Mouse (Mus musculus): ENCODE data around the gene Gm5128. TPM values are rescaled to one million over a fixed set of nuclear protein-coding genes. Genes with fewer than 3 reads are reported as not detected.
"Not testable (repeated sequence)": the region's sequence is repeated elsewhere in the genome, so short reads cannot be mapped to it uniquely, and the experiment has no call there.

Gm5128 gene
- polyA plus RNA-seq (2016; fragmentation: Nextera tagmentation; extraction: Ambion mirVana): not detected in 2 replicates

DNA sequence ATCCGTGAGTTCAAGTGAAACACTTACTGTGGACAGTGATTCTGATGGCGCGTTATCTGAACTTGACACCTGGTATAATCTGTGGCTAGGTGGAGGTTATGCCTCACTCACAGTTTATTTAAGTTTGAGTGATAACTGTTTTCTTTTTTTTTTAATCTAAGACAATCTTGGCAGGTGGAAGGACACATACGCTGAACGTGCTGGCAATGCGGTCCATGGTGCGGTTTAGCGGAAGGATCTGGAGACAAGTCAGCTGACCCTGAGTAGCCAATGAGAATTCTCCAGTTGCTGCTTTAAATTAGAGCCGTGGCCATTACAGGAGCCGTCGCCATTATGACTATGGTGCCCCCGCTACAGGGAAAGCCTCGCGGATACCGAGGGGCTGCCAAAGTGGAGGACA, at the start of gene Gm5128:
TSS of gene Gm5128 (plus strand) at position 301 of the 400 bp plus-strand sequence.
- H3K27ac ChIP-seq; H3K4me1 ChIP-seq; H3K9me3 ChIP-seq; H3K36me3 ChIP-seq; H3K9ac ChIP-seq; H3K27me3 ChIP-seq; H3K4me2 ChIP-seq (replicated peaks); H3K4me3 ChIP-seq; ATAC-seq (ENCODE audit: insufficient number of reproducible peaks, insufficient read depth, low FRiP score, low TSS enrichment): not testable (repeated sequence)
- no CpG with 5 or more reads among the region's 15 CpGs for WGBS

DNA sequence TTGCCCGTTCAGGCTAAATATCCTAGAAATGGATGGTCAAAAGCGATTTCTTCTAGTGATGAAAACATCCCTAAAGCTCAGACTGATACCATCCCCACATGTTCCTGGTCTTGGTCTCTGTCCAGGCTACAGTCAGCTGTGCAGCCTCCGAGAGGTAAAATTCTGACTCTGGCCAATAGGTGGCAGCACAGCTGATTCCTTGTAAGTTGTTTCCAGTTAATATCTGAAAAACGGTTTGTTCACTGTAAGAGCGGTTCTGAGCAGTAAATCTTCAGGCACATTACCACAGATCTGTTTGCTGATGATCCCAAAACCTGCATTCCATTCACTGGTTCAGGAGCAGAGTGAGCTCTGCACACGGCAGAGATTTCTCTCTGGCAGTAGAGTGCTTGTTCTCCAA, 12.4 kb upstream of the Gm5128 start:
- H3K36me3 ChIP-seq; ATAC-seq (ENCODE audit: insufficient number of reproducible peaks, insufficient read depth, low FRiP score, low TSS enrichment): not testable (repeated sequence)
- WGBS: 35% methylated on average over 3 of the region's 6 CpGs

DNA sequence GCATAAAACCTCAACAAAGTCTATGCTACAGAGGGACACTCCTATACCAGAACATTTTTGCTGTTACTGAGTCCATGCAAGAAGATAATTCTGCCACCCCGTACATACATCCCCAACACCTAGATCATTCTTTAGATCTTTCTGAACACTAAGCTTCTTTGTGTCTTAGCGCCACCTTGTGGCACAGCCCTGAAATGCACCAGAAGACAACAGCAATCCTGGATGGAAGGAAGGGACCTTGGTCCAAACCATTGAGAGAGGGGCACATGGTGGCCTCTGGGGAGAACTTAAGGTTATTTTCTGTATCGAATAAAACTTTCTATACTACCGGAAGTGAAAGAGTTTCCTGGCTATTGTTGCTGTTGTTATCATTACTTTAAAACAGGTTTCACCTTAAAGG, 11.1 kb upstream of the Gm5128 start:
- H3K27ac ChIP-seq; H3K4me1 ChIP-seq; ATAC-seq (ENCODE audit: insufficient number of reproducible peaks, insufficient read depth, low FRiP score, low TSS enrichment); H3K9ac ChIP-seq; H3K4me3 ChIP-seq; H3K36me3 ChIP-seq; H3K27me3 ChIP-seq; H3K4me2 ChIP-seq (replicated peaks); H3K9me3 ChIP-seq: not testable (repeated sequence)
- no CpG with 5 or more reads among the region's 4 CpGs for WGBS

More for the DNA sequence above, 12.4 kb upstream of the Gm5128 start:
- H3K9me3 ChIP-seq; H3K4me2 ChIP-seq (replicated peaks); H3K4me1 ChIP-seq; H3K27ac ChIP-seq; H3K4me3 ChIP-seq; H3K27me3 ChIP-seq; H3K9ac ChIP-seq: not testable (repeated sequence)

DNA sequence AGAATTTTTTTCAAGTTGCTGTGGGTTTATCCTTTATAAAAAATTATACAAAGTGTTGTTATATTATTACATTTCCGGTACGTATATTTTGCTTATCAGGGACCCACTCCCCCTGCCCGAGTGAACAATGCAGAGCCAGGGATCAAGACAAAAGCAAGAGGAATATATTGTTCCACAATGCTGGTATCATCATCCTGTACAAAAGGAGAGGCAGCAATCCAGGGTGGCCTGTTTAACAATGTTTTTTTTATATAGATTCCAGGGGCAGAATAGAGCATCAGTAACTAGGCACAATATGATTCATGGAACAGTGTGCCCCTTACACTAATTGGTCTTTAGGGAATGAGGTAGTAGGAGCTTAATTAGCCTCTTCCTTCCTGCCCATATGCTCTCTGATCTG, 30.5 kb downstream of the Gm5128 start:
- H3K27ac ChIP-seq; H3K4me1 ChIP-seq; ATAC-seq (ENCODE audit: insufficient number of reproducible peaks, insufficient read depth, low FRiP score, low TSS enrichment); H3K4me2 ChIP-seq (replicated peaks); H3K4me3 ChIP-seq; H3K9ac ChIP-seq; H3K9me3 ChIP-seq; H3K36me3 ChIP-seq; H3K27me3 ChIP-seq: not testable (repeated sequence)
- no CpG with 5 or more reads among the region's 3 CpGs for WGBS

DNA sequence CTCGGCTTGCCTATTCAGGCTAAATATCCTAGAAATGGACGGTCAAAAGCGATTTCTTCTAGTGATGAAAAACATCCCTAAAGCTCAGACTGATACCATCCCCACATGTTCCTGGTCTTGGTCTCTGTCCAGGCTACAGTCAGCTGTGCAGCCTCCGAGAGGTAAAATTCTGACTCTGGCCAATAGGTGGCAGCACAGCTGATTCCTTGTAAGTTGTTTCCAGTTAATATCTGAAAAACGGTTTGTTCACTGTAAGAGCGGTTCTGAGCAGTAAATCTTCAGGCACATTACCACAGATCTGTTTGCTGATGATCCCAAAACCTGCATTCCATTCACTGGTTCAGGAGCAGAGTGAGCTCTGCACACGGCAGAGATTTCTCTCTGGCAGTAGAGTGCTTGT, 48.1 kb downstream of the Gm5128 start:
- not testable (repeated sequence) for H3K27ac ChIP-seq; H3K36me3 ChIP-seq; H3K4me3 ChIP-seq; H3K27me3 ChIP-seq; H3K4me2 ChIP-seq (replicated peaks); H3K9ac ChIP-seq; H3K9me3 ChIP-seq; ATAC-seq (ENCODE audit: insufficient number of reproducible peaks, insufficient read depth, low FRiP score, low TSS enrichment); H3K4me1 ChIP-seq
- WGBS: 48% methylated on average over 4 of the region's 7 CpGs

DNA sequence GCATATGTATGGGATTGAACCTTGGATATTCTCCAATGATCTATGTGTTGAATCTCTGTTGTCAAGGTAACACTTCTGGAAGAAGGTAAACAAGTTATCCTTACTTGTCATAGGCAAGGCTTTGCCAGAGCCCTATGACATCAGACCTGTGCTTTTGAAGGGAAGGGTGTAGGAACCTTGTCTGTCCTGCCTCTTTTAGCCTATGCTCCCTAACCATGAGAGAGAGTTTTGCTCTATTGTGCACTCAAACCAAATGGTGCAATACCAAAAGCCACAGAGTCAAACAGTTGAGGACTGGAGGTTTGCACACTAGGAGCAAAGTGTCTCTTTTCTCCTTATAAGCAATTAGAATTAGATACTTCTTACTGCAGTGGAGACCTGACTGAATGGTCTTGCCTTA, 48.7 kb downstream of the Gm5128 start:
- not testable (repeated sequence) for H3K27ac ChIP-seq; H3K36me3 ChIP-seq; H3K4me2 ChIP-seq (replicated peaks); ATAC-seq (ENCODE audit: insufficient number of reproducible peaks, insufficient read depth, low FRiP score, low TSS enrichment); H3K4me1 ChIP-seq; H3K9ac ChIP-seq; H3K9me3 ChIP-seq; H3K4me3 ChIP-seq; H3K27me3 ChIP-seq

DNA sequence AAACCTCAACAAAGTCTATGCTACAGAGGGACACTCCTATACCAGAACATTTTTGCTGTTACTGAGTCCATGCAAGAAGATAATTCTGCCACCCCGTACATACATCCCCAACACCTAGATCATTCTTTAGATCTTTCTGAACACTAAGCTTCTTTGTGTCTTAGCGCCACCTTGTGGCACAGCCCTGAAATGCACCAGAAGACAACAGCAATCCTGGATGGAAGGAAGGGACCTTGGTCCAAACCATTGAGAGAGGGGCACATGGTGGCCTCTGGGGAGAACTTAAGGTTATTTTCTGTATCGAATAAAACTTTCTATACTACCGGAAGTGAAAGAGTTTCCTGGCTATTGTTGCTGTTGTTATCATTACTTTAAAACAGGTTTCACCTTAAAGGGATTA, 49.4 kb downstream of the Gm5128 start:
- not testable (repeated sequence) for H3K9ac ChIP-seq; H3K27ac ChIP-seq; H3K36me3 ChIP-seq; H3K27me3 ChIP-seq; ATAC-seq (ENCODE audit: insufficient number of reproducible peaks, insufficient read depth, low FRiP score, low TSS enrichment); H3K9me3 ChIP-seq; H3K4me3 ChIP-seq; H3K4me2 ChIP-seq (replicated peaks); H3K4me1 ChIP-seq
- WGBS: no CpG with 5 or more reads among the region's 4 CpGs

Other genes with a start within 250 kb of the Gm5128 start
- not detected in 2 replicates for gene Gm15023, start 195.7 kb upstream of the Gm5128 start, polyA plus RNA-seq (2016; fragmentation: Nextera tagmentation; extraction: Ambion mirVana)
- 9.4 TPM in 2 replicates for gene Tceal6, start 162.6 kb upstream of the Gm5128 start, polyA plus RNA-seq (2016; fragmentation: Nextera tagmentation; extraction: Ambion mirVana)
- gene Pramel3, start 71.0 kb upstream of the Gm5128 start, polyA plus RNA-seq (2016; fragmentation: Nextera tagmentation; extraction: Ambion mirVana): not detected in 2 replicates
- gene Gm7903, start 60.6 kb downstream of the Gm5128 start, polyA plus RNA-seq (2016; fragmentation: Nextera tagmentation; extraction: Ambion mirVana): not detected in 2 replicates
- gene AV320801, start 121.3 kb downstream of the Gm5128 start, polyA plus RNA-seq (2016; fragmentation: Nextera tagmentation; extraction: Ambion mirVana): not detected in 2 replicates
- not detected in 2 replicates for gene Nxf7, start 225.5 kb downstream of the Gm5128 start, polyA plus RNA-seq (2016; fragmentation: Nextera tagmentation; extraction: Ambion mirVana)